Mouse (Mus musculus): ENCODE measurements around the gene Olfr569. TPM values are rescaled to one million over a fixed set of nuclear protein-coding genes. Genes with fewer than 3 reads are reported as not detected.
A peak's percentile ranks its signal among the peaks of the same experiment; 100 is the strongest.

Olfr569 gene
- not detected in 2 replicates for polyA plus RNA-seq (2015; fragmentation: Nextera tagmentation; extraction: Ambion mirVana)

DNA sequence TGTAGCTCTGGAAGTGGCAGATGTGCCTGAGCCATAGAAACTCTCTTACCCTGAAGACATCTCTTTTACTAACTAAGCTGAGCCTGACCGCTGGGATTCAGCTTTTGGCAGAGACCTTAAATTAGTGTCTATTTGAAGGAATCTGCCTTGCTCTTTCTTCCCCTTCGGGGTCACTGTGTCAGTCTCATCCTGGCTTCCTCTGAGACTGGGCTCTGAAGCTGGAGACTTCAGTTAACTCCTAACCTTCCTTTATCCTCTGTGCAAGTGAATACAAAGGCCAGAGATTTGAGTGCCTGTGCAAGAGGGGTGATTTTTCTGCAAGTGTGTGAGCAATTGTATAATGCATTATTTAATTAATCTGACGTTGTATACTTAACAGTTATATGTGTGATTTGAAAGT lies at the start of gene Olfr569:
TSS of gene Olfr569 (minus strand) at position 101 of the 400 bp plus-strand sequence.
- no peak for ATAC-seq (ENCODE audit: low FRiP score)
- Histone ChIP-seq H3K27ac (replicated peaks) (no peak within 1 kb of the TSS), H3K4me2 (no peak within 1 kb of the TSS), H3K27me3 (replicated peaks) (no peaks in the 10 kb centered on the region), H3K4me3 (replicated peaks) (no peak within 1 kb of the TSS), H3K9ac (replicated peaks) (no peak within 1 kb of the TSS), H3K9me3 (replicated peaks) (no peaks in the 10 kb centered on the region), H3K4me1 (no peaks in the 10 kb centered on the region), H3K36me3 (no peaks in the 10 kb centered on the region)
- WGBS: 69% methylated on average over 3 of the region's 3 CpGs

DNA sequence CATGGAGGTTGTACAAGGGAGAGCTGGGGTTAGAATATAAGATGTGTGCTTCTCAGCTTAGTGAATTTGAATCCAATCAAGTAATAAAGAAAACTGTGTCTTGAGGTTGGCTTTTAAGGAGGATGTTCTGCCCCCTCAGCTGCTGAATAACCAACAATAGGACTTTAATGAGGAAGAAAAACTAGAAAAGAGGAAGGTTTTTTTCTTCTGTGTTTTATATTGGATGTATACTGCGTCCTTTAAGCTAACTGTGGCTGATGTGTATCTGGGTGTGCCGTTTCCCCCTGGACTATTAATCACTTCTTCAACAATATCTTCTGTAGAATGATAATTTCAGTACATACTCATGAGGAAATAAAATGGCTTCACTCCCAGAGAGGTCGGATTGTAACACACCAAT lies 36.4 kb upstream of the Olfr569 start:
- WGBS: 71% methylated on average over 3 of the region's 3 CpGs
- no peak for ATAC-seq (ENCODE audit: low FRiP score)

DNA sequence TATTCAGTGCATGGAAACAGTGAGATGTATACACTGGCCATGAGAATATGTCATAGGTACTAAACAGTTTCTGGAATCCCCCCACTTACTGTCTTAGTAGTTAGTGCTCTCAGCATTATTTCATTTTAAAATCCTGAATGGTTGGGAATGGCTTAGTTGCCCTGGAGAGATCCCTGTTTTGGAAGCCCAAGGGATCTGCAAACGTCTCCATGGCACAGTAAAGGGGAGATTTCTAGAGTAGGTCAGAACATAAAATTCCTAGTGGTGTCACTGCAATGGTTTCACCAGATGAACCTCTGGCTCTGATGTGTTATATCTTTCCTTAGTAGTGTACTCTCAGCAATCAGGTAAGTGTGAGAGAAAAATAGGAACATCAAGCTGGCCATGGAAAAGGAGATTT lies 33.4 kb upstream of the Olfr569 start, which contains the start of gene Olfr572:
TSS of gene Olfr572 (plus strand) at position 301 of the 400 bp plus-strand sequence.
- no peak within 1 kb of the TSS for H3K4me2 ChIP-seq
- no peak within 1 kb of the TSS for H3K4me3 ChIP-seq (replicated peaks)
- no peak for ATAC-seq (ENCODE audit: low FRiP score)
- no peak within 1 kb of the TSS for H3K27ac ChIP-seq (replicated peaks)
- no peaks in the 10 kb centered on the region for H3K27me3 ChIP-seq (replicated peaks)
- WGBS: 68% methylated on average over 1 of the region's 1 CpGs
- H3K9ac ChIP-seq (replicated peaks): no peak within 1 kb of the TSS
- H3K9me3 ChIP-seq (replicated peaks): no peaks in the 10 kb centered on the region
- no peaks in the 10 kb centered on the region for H3K4me1 ChIP-seq
- no peaks in the 10 kb centered on the region for H3K36me3 ChIP-seq

More for the DNA sequence above, 36.4 kb upstream of the Olfr569 start:
- no peaks in the 10 kb centered on the region for H3K4me1 ChIP-seq
- H3K9me3 ChIP-seq (replicated peaks): no peaks in the 10 kb centered on the region
- H3K4me3 ChIP-seq (replicated peaks): no peak overlapping the region
- H3K27me3 ChIP-seq (replicated peaks): no peaks in the 10 kb centered on the region
- H3K4me2 ChIP-seq: no peak overlapping the region
- H3K27ac ChIP-seq (replicated peaks): no peak overlapping the region
- H3K36me3 ChIP-seq: no peaks in the 10 kb centered on the region
- no peak overlapping the region for H3K9ac ChIP-seq (replicated peaks)

DNA sequence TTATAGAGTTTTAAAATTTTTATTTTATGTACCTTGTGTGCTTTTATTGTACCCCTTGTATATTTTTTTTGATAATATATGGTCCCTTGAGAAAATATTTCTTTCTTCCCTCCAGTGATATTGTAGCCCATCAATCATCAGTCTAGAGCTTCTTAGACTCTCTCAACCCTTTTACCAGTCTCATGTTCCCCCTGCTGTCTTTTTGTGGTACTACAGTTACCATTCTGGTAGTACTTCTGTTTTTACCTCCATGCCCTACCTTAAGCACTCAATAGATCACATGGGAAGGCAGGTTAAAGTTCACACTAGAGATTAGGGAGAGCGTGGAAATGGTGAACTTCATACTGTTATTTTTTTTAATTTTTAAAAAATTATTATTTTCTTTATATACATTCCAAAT lies 28.9 kb upstream of the Olfr569 start:
- ATAC-seq (ENCODE audit: low FRiP score): peak; percentile 68; the same call in 1 of the 2 replicates
- 16% methylated on average over 1 of the region's 1 CpGs for WGBS
- no peaks in the 10 kb centered on the region for H3K27me3 ChIP-seq (replicated peaks)
- no peaks in the 10 kb centered on the region for H3K9me3 ChIP-seq (replicated peaks)
- H3K9ac ChIP-seq (replicated peaks): no peak overlapping the region
- H3K4me1 ChIP-seq: no peaks in the 10 kb centered on the region
- no peak overlapping the region for H3K27ac ChIP-seq (replicated peaks)
- H3K4me3 ChIP-seq (replicated peaks): no peak overlapping the region
- H3K4me2 ChIP-seq: no peak overlapping the region
- no peaks in the 10 kb centered on the region for H3K36me3 ChIP-seq

DNA sequence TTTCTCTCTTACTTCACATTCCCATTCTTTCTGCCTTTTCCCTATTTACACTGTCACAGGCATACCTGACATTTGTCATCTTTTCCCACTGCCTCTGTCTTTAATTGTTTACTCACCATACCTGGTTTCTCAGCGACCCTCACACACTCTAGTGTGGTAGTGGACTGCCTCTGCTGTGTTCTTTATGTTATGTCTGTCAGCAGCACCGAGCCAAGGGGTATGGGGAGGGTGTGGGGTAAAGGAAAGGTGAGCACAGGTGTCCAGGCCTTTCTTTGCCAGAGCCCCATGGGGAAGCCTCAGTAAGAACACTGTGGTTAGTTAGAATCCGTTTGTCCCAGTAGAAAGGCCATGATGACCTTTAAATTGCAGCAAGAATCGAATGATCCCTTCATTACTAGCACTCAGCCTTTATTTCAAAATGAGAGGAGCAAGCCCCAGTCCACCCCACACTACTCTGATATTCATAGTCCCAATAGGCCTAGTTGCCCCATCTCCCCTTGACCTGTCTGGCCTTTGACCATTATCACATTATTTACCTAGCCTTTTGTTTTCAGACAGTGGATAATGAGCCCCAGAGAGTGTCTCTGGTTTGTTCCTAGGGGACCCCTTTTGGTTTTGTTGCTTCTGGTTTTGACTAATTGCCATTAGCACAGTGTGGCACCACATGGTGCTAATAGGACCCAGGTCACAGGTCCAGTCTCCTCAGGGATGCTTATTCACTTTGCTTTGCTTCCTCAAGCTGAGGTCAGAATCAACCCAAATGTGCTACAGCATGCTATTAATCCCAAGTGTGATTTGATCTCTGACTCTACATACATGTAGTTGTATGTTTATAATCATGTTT lies 26.6 kb upstream of the Olfr569 start, which contains the start of gene Olfr571:
TSS of gene Olfr571 (minus strand) at position 505 of the 844 bp plus-strand sequence.
- no peaks in the 10 kb centered on the region for H3K36me3 ChIP-seq
- no peak within 1 kb of the TSS for H3K4me2 ChIP-seq
- WGBS: 50% methylated on average over 4 of the region's 4 CpGs
- H3K9me3 ChIP-seq (replicated peaks): no peaks in the 10 kb centered on the region
- H3K9ac ChIP-seq (replicated peaks): no peak within 1 kb of the TSS
- H3K4me3 ChIP-seq (replicated peaks): no peak within 1 kb of the TSS
- ATAC-seq (ENCODE audit: low FRiP score): no peak
- H3K27me3 ChIP-seq (replicated peaks): no peaks in the 10 kb centered on the region
- no peak within 1 kb of the TSS for H3K27ac ChIP-seq (replicated peaks)
- H3K4me1 ChIP-seq: no peaks in the 10 kb centered on the region

DNA sequence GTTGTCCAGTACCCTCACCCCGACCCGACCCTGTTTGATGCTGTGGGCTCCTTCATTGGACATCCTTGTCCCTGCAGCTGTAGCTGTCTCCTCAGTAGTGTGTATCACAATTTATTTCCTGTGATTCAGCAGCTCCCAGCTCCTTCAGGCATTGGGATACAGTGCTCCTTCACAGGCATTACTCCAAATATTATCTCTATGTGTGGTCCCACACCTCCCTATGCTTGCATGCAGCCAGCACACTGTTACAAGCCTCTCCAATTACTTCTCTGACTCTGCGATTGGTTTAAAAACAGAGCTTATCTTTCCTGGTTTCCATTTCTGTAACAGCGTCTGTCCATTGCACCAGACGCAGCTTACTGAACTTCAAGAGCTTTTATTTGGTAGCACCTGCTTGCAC lies 25.7 kb upstream of the Olfr569 start:
- Histone ChIP-seq H3K4me1 (no peaks in the 10 kb centered on the region), H3K9me3 (replicated peaks) (no peaks in the 10 kb centered on the region), H3K4me3 (replicated peaks) (no peak overlapping the region), H3K4me2 (no peak overlapping the region), H3K27me3 (replicated peaks) (no peaks in the 10 kb centered on the region), H3K27ac (replicated peaks) (no peak overlapping the region), H3K9ac (replicated peaks) (no peak overlapping the region), H3K36me3 (no peaks in the 10 kb centered on the region)
- 83% methylated on average over 5 of the region's 5 CpGs for WGBS
- no peak for ATAC-seq (ENCODE audit: low FRiP score)

DNA sequence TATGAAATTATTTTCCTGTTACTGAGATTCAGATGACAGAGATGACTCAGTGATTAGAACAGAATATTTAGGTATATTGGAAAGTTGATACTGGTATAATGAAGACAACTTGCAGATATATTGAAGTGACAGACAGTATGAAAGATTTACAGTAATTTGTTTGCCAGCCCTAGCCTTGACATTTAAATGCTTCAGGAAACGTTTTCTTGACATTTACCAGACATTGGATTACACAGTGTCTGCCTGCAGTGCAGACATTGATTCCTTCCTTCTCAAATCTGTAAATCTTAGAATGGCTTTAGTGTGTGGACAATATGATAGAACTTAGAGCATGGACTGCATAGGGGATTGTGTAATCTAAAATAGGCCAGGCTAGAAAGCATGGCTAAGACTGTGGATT lies 24.6 kb upstream of the Olfr569 start:
- H3K27me3 ChIP-seq (replicated peaks): no peaks in the 10 kb centered on the region
- no peak for ATAC-seq (ENCODE audit: low FRiP score)

DNA sequence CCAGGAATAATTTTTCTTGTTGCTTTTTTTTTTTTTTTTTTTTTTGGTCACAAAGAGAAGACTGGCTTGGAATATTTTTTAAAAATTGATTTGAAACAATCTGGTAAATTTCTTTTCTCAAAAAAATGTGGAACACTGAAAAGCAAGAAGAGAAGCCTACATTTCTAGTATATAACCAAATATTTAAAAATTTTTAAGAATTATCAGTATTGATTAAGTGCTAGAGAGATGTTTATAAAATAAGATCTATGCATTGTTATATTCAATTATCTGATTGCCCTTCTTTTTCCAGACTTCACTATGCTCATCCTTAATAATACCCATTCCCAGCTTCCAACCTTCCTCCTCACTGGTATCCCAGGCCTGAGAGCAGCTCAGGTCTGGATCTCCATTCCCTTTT lies 13.9 kb downstream of the Olfr569 start, which contains the start of gene Olfr568:
TSS of gene Olfr568 (plus strand) at position 301 of the 400 bp plus-strand sequence.
- H3K4me1 ChIP-seq: no peaks in the 10 kb centered on the region
- H3K4me2 ChIP-seq: no peak within 1 kb of the TSS
- no peaks in the 10 kb centered on the region for H3K9me3 ChIP-seq (replicated peaks)
- no peaks in the 10 kb centered on the region for H3K27me3 ChIP-seq (replicated peaks)
- H3K36me3 ChIP-seq: no peaks in the 10 kb centered on the region
- H3K4me3 ChIP-seq (replicated peaks): no peak within 1 kb of the TSS
- H3K9ac ChIP-seq (replicated peaks): no peak within 1 kb of the TSS
- ATAC-seq (ENCODE audit: low FRiP score): no peak
- H3K27ac ChIP-seq (replicated peaks): no peak within 1 kb of the TSS

More for the DNA sequence above, 24.6 kb upstream of the Olfr569 start:
- WGBS: 51% methylated on average over 1 of the region's 1 CpGs
- Histone ChIP-seq H3K36me3 (no peaks in the 10 kb centered on the region), H3K9ac (replicated peaks) (no peak overlapping the region), H3K27ac (replicated peaks) (no peak overlapping the region), H3K4me3 (replicated peaks) (no peak overlapping the region), H3K4me2 (no peak overlapping the region), H3K9me3 (replicated peaks) (no peaks in the 10 kb centered on the region), H3K4me1 (no peaks in the 10 kb centered on the region)

DNA sequence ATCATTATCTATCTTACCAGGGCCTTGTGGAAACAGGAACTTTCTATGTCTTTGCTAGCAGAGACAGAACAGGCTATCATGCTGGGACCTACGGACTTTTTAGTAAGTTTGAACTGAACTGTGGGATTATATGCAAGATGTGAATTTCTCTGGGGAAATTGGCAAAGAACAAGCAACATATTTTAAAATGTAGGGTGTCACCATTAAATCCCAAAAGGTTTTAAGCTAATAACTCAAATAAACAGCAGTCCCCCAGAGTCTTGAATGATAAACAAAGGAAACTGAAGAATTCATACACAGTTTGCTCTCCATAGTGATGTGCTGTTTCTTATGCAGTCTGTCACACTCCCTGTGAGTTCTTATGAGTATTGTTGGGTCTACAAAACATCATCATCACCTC lies 32.0 kb downstream of the Olfr569 start, which contains the start of gene Olfr566:
TSS of gene Olfr566 (minus strand) at position 101 of the 400 bp plus-strand sequence.
- Histone ChIP-seq H3K27ac (replicated peaks) (no peak within 1 kb of the TSS), H3K4me3 (replicated peaks) (no peak within 1 kb of the TSS), H3K4me2 (no peak within 1 kb of the TSS), H3K36me3 (no peaks in the 10 kb centered on the region), H3K9me3 (replicated peaks) (no peaks in the 10 kb centered on the region), H3K4me1 (no peaks in the 10 kb centered on the region), H3K27me3 (replicated peaks) (no peaks in the 10 kb centered on the region), H3K9ac (replicated peaks) (no peak within 1 kb of the TSS)
- WGBS: 93% methylated on average over 1 of the region's 1 CpGs
- ATAC-seq (ENCODE audit: low FRiP score): no peak

DNA sequence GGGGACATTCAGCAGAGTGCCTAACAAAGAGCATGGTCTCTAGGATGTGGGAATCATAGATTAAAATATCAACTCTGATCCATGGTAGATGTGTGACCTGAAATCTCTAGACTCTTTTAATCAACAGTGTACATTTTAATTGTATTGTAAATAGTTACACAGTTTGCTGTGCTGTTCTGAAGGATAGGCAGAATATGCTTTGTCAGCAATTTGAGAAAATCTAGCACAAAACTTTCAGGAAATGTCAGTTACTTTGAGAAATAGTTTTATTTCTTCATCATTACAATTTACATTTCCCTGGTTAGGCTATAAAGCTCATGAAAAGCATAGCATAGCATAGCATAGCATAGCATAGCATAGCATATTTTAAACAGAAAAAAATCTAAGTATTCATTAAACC lies 34.9 kb downstream of the Olfr569 start:
- no peak overlapping the region for H3K9ac ChIP-seq (replicated peaks)
- no peaks in the 10 kb centered on the region for H3K36me3 ChIP-seq
- H3K27me3 ChIP-seq (replicated peaks): no peaks in the 10 kb centered on the region
- no peak overlapping the region for H3K27ac ChIP-seq (replicated peaks)
- H3K4me3 ChIP-seq (replicated peaks): no peak overlapping the region
- H3K4me1 ChIP-seq: no peaks in the 10 kb centered on the region
- ATAC-seq (ENCODE audit: low FRiP score): no peak
- no peak overlapping the region for H3K4me2 ChIP-seq
- no peaks in the 10 kb centered on the region for H3K9me3 ChIP-seq (replicated peaks)
